Mouse (Mus musculus) urinary bladder, postnatal 25 days (tissue): ENCODE results near the gene Vmn2r108.
"Not testable (repeated sequence)": the region's sequence is repeated elsewhere in the genome, so short reads cannot be mapped to it uniquely, and the experiment has no call there.

Experiments used
- DNase-seq: peaks from one replicate; pipeline ENCODE4 v3.0.0; 2022; ENCODE audit warnings: low spot score

The Vmn2r108 gene

GRCm38 (mm10) chr17:20481231-20481630, at the start of gene Vmn2r108:
Gene Vmn2r108 (minus strand): TSS chr17:20481331.
- DNase-seq, result no peak

GRCm38 (mm10) chr17:20508247-20508646, 27.1 kb upstream of the Vmn2r108 start:
- DNase-seq, result not testable (repeated sequence)

GRCm38 (mm10) chr17:20497858-20498257, 16.7 kb upstream of the Vmn2r108 start, which contains the start of gene Vmn1r225:
Gene Vmn1r225 (plus strand): TSS chr17:20498158.
- DNase-seq, result no peak

- no peak for DNase-seq
These were observed 7.8 kb downstream of the Vmn2r108 start for GRCm38 (mm10) chr17:20473311-20473710.

GRCm38 (mm10) chr17:20439263-20439662, 41.9 kb downstream of the Vmn2r108 start:
- no peak for DNase-seq

GRCm38 (mm10) chr17:20413846-20414245, 67.3 kb downstream of the Vmn2r108 start, which contains the start of gene Vmn1r224:
Gene Vmn1r224 (plus strand): TSS chr17:20414146.
- no peak for DNase-seq
